Mouse (Mus musculus): Measurements from ENCODE around the gene Trim80.

Trim80 gene

DNA sequence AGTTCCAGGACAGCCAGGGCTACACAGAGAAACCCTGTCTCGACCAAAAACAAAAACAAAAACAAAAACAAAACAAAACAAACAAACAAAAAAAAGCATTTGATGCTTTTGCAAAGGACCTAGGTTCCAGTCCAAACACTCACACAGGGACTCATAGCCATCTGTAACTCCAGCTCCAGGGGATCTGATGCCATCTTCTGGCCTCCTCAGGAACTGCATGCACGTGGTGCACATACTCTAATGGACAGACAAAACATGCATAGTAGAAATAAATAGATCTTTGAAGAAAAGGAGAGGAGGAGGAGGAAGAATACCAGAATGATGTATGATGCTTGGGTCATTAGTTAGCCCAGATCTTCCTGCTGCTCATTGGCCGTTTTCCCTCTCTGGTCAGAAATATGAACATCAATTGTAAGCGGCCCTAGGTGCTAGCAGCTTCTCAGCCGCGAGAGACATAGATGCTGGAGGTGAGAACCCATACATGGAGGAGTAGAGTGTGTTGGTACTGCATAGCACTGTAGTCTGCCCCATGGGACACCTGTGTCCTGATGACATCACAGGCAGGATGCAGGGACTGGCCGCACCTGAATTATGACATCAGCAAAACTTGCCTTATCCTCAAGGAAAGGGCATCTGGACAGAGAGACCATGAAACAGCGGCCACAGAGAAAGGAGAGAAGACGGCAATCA, at the start of gene Trim80:
TSS of gene Trim80 (plus strand) at position 640 of the 690 bp plus-strand sequence.
- DNase-seq (ENCODE audit: low read depth, low spot score), result no peak

DNA sequence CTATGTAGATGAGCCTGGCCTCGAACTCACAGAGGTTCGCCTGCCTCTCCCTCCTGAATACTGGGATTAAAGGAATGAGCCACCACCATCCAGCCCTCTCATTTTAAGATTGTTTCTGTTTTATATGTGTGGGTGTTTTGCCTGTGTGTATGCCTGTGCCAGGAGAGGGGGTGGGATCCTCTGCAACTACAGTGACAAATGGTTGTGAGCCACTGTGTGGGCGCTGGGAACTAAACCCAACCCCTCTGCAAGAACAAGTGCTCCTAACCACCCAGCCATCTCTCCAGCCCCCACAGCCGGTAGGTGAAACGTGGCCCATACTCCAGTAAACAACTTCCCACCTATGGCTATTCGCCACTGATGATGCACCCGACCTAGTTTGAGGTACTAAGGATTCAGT, 49.0 kb upstream of the Trim80 start:
- DNase-seq (ENCODE audit: low read depth, low spot score), result no peak

DNA sequence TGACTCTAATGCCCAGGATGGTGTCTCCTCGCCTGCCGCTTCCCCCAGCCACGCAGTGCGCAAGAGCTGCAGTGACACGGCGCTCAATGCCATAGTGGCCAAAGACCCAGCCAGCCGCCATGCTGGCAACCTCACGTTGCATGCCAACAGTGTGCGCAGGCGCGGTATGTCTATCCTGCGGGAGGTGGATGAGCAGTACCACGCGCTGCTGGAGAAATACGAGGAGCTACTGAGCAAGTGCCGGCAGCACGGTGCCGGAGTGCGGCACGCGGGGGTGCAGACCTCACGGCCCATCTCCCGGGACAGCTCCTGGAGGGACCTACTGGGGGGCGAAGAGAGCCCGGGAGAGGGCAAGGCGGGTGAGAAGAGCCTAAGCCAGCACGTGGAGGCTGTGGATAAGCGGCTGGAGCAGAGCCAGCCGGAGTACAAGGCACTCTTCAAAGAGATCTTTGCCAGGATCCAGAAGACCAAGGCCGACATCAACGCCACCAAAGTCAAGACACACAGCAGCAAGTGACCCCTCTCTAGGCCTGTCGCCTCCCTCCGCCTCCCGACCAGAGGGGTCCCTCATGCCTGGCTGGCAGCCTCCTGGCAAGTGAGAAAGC, 46.5 kb upstream of the Trim80 start:
- no peak for DNase-seq (ENCODE audit: low read depth, low spot score)

DNA sequence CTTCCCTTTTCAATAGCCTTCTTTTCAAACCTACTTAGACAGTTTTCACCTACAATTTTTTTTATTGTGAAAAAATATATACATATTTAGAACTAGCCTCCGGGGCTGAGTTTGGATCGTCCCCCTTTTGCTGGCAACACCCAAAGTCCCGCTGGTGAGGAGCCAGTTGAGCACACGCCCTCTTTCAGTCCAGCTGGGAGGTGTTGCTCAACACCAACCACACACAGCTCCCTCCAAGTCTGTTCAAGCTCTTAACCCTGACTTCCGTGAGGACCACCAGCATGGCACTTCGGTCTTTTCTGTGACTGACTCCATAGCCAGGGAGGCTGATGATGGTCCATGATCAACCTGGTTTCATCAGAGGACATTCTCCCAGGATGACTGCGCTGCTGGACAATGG, 42.3 kb upstream of the Trim80 start:
- no peak for DNase-seq (ENCODE audit: low read depth, low spot score)

DNA sequence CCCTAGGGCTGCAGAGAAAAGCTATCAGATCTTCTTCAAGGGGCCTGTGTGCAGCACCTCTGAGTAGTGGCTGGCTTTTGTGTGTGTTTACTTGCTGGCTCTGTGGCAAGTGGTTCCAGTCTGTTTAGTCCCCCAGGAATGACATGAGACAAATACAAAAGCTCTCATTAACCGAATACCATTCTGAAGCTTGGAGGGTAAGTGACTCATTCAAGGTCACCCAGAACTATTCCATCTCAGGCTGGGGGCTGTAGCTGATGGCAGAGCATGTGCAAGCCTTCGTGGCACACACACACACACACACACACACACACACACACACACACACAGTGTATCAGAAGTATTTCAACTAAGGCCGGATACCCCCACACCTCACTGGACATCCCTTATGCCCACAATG, 40.2 kb upstream of the Trim80 start:
- DNase-seq (ENCODE audit: low read depth, low spot score), result no peak

DNA sequence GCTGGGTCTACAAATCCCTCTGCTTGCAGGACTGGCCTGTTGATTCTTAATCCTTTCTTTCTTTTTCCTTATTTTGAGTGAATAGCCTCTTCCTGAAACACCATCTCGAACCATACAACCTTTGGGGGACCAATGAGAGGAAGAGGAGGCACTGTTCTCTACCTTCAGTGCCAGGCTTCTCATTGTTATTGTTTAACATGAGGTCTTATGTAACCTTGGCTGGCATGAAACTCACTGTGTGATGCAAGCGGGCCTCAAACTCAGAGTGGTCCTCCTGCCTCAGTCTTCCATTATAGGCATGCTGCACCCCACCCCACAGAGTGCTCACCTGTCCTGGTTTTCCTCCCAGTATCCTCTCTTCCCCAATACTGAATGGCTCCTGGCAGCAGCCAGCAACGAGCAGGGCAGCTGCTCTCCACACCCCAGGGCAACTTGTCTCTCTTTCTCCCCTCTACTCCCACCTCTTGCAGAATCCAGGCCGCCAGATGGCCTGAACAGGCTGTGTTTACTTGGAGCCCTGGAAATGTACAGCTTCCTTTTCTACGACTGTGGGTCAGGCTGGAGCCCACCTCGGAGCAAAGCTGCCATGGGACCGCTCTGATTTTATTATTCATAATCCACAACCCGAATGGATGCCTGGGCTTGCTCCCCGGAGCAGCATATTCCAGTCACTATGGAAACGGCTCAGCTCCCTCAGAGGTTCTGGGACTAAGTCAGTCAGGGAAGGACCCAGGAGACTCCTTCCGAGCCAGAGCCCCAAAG, 39.5 kb upstream of the Trim80 start:
- no peak for DNase-seq (ENCODE audit: low read depth, low spot score)

DNA sequence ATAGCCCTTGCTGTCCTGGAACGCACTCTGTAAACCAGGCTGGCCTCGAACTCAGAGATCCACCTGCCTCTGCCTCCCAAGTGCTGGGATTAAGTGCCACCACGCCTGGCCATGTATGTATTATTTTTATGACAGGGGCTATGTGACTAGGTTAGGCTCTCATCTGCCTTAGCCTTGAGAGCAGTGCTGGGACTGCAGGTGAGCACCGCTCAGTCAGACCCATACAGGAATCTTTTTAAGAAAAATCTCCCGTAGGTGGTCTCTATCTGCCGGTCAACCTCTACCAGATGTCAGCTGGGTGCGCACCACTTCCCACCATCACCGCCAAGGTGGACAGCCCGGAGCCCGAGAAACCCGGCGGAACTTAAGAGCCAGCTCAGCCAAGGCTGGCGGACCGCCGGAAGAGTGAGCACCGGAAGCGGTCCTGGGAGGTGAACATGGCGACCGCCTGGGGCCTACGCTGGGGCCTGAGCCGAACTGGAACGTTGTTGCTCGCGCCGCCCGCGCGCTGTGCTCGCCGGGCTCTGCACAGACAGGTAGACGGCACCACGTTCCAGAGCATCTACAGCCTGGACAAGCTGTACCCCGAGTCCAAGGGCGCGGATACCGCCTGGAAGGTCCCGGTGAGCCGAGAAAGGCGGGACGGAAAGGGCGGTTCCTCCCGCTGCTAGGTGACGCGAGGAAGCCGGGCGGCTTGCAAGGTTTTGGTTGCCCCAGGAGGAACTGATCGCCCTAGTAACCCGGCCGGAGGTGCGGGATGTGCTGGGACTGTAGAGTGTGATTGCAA, 36.8 kb upstream of the Trim80 start, which contains the start of gene Mrpl58:
TSS of gene Mrpl58 (plus strand) at position 415 of the 787 bp plus-strand sequence.
- peak; percentile 70 for DNase-seq (ENCODE audit: low read depth, low spot score)

DNA sequence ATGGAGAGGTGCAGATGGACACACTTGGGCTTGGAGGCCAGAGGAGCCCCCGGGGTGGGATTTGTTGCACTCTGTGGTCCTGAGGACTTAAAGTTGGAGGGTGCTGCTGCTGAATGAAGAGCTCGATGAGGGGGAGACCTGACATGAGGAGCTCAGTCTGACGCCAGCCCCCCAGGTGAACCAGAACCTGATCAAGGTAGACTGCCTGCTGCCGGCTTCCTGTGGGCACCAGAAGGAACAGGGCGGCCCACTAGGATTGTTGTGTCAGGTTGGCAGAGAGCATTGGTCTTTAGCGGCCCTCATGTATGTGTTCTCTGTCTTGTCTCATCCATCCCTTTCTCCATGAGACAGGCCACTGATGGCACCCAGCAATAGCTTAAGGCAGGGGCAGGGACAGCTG, 34.6 kb upstream of the Trim80 start:
- DNase-seq (ENCODE audit: low read depth, low spot score), result no peak

DNA sequence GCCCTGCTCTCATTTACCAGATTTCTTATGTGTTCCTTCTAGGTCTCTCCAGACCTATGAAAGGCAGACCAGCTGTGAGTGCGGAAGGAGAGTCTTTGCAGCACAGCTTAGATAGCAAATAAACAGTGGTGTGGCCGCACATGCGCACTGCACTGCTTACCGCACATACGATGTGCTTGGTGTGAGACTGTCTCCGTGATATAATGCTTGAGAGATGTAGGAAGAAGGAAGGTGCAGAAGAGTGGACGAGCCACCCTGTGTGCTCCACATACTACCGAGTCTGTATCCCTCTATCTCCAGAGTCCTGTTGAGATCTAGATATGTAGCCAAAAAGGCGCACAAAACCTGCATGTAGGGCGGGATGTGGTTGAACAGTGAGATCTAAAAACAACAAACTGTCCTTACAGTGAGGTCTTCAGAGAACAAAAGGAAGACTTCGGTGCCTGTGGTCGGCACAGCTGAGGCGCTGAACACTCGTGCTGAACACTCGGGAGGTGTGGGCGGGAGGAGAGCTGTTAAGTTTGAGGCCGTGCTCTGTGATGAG, 33.4 kb upstream of the Trim80 start:
- no peak for DNase-seq (ENCODE audit: low read depth, low spot score)

DNA sequence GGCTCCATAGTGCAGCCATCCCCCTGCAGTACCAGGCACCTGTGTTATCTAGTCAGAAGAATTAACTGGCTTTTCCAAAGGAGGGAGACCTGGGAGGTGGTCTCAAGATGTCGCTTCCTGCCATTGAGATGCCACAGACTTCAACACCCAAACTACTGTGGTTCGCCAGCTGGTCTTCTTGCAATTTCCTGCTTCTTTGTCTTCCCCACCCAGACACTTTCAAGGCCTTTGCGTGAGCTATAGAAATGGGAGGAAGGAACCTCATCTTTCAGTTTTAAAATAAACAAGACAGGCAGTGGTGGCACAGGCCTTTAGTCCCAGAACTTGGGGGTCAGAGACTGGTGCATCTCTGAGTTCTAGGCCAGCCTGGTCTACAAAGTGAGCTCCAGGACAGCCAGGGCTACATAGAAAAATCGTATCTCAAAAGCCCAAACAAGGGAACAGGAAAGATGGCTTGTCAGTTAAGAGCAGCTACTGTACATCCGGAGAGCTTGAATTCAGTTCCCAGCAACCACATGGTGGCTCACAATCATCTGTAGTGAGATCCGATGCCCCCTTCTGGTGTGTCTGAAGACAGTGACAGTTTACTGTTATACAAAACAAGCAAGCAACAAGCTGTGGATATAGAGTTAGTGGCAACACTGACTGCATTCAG, 32.0 kb upstream of the Trim80 start:
- DNase-seq (ENCODE audit: low read depth, low spot score), result no peak

DNA sequence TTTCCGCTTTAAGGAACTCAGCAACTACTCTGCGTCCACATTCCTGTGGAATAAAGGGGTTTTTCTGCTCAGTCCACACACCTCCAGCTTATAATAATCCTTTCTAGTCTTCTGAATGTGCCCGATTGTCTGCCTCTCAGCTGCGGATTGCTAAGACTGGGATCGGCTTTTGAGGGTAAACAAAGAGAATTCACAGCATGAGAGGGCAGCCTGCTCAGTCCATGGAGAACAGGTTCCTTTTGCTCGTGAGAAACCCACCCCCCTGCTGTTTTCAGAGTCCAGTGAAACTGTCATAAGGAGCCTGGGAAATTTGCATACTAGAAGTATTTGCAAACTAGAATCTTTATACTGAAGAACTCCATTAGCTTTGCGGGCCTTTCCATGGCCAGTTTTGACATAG, 30.8 kb upstream of the Trim80 start:
- no peak for DNase-seq (ENCODE audit: low read depth, low spot score)

DNA sequence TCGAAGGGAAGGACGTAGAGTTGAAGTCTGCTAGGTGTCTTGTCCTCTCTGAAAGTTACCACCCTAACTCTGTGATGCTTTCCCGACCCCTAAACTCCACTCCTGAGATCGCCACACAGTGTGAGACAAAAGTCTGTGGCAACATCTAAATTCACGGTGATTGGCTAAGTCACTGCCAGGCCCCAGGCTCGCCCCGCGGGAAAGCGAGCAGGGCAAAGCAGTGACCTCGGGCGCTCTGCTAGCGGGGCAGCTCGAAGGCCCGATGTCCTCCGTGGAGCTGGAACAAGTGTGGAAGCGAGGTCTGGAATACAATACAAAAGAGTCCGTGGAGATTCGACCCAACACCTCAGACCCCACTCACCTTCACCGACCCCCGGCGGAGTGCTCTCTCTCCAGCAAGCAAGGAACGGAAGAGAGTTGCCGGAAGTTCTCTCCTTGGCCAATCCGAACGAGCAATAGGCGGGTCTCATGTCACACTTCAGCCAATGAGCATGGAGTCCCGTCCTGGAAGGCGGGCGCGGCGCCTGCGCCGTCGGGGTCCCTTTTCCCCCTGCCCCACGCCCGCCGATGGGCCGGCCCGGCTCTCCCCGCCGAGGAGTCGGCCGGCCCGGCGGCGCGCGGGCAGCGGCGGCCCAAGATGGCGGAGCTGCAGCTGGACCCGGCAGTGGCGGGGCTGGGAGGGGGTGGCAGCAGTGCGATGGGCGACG, 20.7 kb upstream of the Trim80 start, which contains the start of the genes Atp5h and Kctd2:
TSS of gene Atp5h (minus strand) at position 432 of the 707 bp plus-strand sequence.
TSS of gene Kctd2 (plus strand) at position 598 of the 707 bp plus-strand sequence.
- peak; percentile 91 for DNase-seq (ENCODE audit: low read depth, low spot score)

DNA sequence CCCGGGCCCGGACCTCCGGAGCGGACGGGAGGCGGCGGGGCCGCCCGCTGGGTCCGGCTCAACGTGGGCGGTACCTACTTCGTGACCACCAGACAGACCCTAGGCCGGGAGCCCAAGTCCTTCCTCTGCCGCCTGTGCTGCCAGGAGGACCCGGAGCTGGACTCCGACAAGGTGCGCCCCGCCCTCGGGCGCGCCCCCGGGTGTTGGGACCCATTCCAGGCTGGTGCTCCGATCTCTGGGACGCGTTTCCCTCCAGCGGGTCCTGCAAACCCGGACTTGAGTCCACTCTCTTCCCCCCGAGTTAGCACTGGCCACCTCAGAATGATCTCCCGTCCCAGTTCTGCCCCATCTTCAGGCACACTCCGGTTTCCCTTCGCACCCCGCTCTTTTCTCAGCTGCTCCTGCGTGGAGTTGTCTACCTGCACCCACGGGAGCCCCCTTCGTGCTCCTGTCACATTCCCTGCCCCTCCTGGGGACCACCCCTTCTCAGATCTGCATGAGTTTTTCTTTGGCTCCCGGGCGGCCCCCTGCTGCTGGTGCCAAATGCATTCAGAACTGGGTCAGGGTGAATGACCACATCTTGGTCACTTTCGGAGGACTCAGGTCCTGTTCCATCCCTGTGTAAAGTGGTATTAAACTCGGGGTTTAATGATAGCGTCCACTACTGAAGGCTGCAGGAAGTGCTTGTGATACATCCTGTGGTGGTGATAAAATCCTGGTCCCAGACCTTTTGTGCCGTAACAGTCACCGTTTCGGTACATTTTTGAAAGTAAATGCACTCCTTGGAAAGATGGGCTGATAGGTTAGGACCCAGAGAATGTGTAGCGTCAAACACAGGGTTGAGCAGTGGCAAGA, 19.8 kb upstream of the Trim80 start:
- no peak for DNase-seq (ENCODE audit: low read depth, low spot score)

DNA sequence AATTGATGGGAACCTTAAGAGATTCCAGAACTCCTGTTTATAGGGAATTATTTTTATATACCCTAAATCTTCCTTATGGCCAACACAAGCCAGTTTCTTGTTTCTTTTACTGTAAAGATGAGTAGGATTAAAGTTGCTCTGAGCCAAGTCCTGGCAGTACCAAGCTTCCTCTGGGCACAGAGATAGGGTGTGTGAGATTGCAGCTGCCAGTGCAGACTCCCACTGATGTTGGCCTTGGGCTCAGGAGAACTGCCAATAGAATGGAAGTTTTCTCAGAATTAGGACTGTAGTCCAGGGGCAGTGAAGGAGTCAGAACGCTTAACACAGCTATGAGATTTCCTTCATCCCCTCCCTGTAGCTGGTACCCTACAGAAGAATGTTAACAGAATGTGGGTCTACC, 19.0 kb upstream of the Trim80 start:
- DNase-seq (ENCODE audit: low read depth, low spot score), result no peak

DNA sequence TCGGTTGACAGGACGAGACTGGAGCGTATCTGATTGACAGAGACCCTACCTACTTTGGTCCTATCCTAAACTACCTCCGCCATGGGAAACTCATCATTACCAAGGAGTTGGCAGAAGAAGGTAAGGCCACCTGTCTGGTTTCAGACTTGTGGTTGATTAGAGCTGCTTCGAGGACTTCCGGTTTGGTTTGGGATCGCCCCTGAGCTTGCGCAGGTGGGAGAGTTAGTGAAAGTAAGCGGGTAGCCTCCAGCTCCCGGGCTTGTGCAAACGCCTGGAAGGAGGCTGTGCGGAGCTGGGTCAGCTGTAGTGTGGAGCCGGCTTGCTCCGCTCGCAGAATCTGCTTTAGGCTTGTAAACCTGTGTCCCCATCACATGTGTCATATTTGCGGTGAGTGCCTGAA, 18.4 kb upstream of the Trim80 start:
- DNase-seq (ENCODE audit: low read depth, low spot score), result no peak

DNA sequence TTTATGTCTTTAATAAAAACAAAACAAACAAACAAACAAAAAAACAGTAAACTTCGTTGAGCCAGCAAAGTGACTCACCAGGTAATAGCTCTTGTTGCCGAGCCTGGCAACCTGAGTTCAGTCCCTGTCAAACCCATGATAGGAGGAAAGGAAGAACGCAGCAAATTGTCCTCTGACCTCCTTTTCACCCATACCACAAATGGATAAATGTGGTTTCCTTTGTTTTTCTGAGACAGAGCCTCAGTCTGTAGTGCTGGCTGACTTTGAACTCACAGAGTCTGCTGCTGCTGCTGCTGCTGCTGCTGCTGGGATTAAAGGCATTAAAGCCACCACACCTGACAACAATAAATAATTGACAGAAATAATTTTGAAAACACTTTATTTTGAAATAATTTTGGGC, 17.3 kb upstream of the Trim80 start:
- no peak for DNase-seq (ENCODE audit: low read depth, low spot score)

DNA sequence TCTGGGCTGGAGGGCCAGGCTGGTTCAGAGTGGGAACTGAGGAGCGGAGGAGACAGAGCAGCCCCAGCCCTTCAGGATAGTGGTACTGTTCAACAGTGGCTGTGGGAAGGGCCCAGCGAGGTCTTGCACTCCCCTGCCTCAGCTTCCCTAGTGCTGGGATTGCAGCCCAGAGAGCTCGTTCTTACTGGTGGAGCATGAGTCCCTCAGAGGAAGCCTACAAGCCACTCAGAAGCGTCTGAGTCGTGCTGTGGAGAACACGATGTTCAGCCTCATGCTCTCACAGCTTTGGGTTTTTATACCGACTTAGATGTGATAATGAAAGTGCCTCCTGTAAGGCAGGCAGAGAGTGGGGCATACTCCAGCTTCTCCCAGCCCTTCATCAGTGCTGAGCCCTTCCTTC, 15.7 kb upstream of the Trim80 start:
- DNase-seq (ENCODE audit: low read depth, low spot score), result no peak

DNA sequence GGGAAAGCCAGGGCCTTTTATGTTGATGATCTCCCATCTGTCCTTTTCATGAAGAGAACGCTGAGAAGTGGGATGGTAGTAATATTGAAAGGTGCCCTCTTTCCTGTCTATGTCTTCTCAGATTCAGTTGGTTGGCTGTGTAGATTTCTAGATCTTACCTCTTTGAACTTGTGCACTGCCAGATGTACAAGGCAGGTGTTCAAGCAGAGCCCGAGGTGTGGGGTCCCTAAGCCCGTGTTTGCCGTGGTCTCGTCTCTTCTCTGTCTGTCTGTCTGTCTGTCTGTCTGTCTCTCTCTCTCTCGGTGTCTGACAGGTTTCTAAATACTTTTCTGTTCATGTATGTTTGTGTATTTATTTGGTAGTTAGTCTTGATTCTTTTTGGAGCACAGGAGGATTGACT, 14.7 kb upstream of the Trim80 start:
- no peak for DNase-seq (ENCODE audit: low read depth, low spot score)
